Mouse (Mus musculus): Measurements from ENCODE around the gene Tomm70a. TPM values are rescaled to one million over a fixed set of nuclear protein-coding genes. Genes with fewer than 3 reads are reported as not detected.

Gene Tomm70a
- total and polyA plus RNA-seq, 2 experiments from 2014 or later, result 35.7 to 53.5 TPM

- Histone ChIP-seq H3K27ac (ENCODE audit: low read depth) (no peak overlapping the region), H3K4me1 (ENCODE audit: control insufficient read depth, insufficient read depth) (peaks cover 7% of the 10 kb centered on the region), H3K27me3 (ENCODE audit: control insufficient read depth, insufficient read depth, low read length) (no peaks in the 10 kb centered on the region), H3K4me3 (ENCODE audit: low read depth, low read length) (no peak overlapping the region), H3K36me3 (replicated peaks; ENCODE audit: control insufficient read depth, insufficient read depth, low read length) (peaks cover 17% of the 10 kb centered on the region), H3K9ac (replicated peaks; ENCODE audit: low read depth, low read length) (no peak overlapping the region), H3K4me2 (ENCODE audit: low read depth, low read length) (no peak overlapping the region), H3K9me3 (replicated peaks; ENCODE audit: control insufficient read depth, low read length) (no peaks in the 10 kb centered on the region)
- WGBS, result 74% methylated on average over 3 of the region's 3 CpGs
- TF ChIP-seq EP300 (IDR thresholded peaks at IDR 0.05; ENCODE audit: low read depth) (no peak), CTCF (IDR thresholded peaks at IDR 0.05; ENCODE audit: low read depth) (no peak)
- no peak for DNase-seq (ENCODE audit: low spot score)
- no peak for ATAC-seq (ENCODE audit: insufficient read depth, low read depth)
Measured at GRCm38 (mm10) chr16:57130752-57131400, 9.4 kb downstream of the Tomm70a start.

GRCm38 (mm10) chr16:57131544-57131943 is 10.0 kb downstream of the Tomm70a start:
- Histone ChIP-seq H3K4me3 (ENCODE audit: low read depth, low read length) (no peak overlapping the region), H3K9me3 (replicated peaks; ENCODE audit: control insufficient read depth, low read length) (no peaks in the 10 kb centered on the region), H3K36me3 (replicated peaks; ENCODE audit: control insufficient read depth, insufficient read depth, low read length) (peaks cover 17% of the 10 kb centered on the region), H3K27me3 (ENCODE audit: control insufficient read depth, insufficient read depth, low read length) (no peaks in the 10 kb centered on the region), H3K4me2 (ENCODE audit: low read depth, low read length) (no peak overlapping the region), H3K27ac (ENCODE audit: low read depth) (no peak overlapping the region), H3K9ac (replicated peaks; ENCODE audit: low read depth, low read length) (no peak overlapping the region), H3K4me1 (ENCODE audit: control insufficient read depth, insufficient read depth) (peaks cover 7% of the 10 kb centered on the region)
- DNase-seq (ENCODE audit: low spot score) (no peak), ATAC-seq (ENCODE audit: insufficient read depth, low read depth) (no peak)
- no peak for TF ChIP-seq CTCF (IDR thresholded peaks at IDR 0.05; ENCODE audit: low read depth)
- TF ChIP-seq EP300 (IDR thresholded peaks at IDR 0.05; ENCODE audit: low read depth), result no peak
- WGBS, result 86% methylated on average over 4 of the region's 4 CpGs

- Histone ChIP-seq H3K4me1 (ENCODE audit: control insufficient read depth, insufficient read depth) (peaks cover 5% of the 10 kb centered on the region), H3K9me3 (replicated peaks; ENCODE audit: control insufficient read depth, low read length) (no peaks in the 10 kb centered on the region), H3K4me3 (ENCODE audit: low read depth, low read length) (no peak overlapping the region), H3K27ac (ENCODE audit: low read depth) (no peak overlapping the region), H3K36me3 (replicated peaks; ENCODE audit: control insufficient read depth, insufficient read depth, low read length) (peaks cover 24% of the 10 kb centered on the region), H3K9ac (replicated peaks; ENCODE audit: low read depth, low read length) (no peak overlapping the region), H3K4me2 (ENCODE audit: low read depth, low read length) (no peak overlapping the region), H3K27me3 (ENCODE audit: control insufficient read depth, insufficient read depth, low read length) (no peaks in the 10 kb centered on the region)
- WGBS, result 68% methylated on average over 1 of the region's 1 CpGs
- TF ChIP-seq CTCF (IDR thresholded peaks at IDR 0.05; ENCODE audit: low read depth) (no peak), EP300 (IDR thresholded peaks at IDR 0.05; ENCODE audit: low read depth) (no peak)
- ATAC-seq (ENCODE audit: insufficient read depth, low read depth) (no peak), DNase-seq (ENCODE audit: low spot score) (no peak)
Measured at GRCm38 (mm10) chr16:57132326-57132725, 10.8 kb downstream of the Tomm70a start.

- no peak for TF ChIP-seq CTCF (IDR thresholded peaks at IDR 0.05; ENCODE audit: low read depth)
- no peak for TF ChIP-seq EP300 (IDR thresholded peaks at IDR 0.05; ENCODE audit: low read depth)
- H3K9me3 ChIP-seq (replicated peaks; ENCODE audit: control insufficient read depth, low read length), result no peaks in the 10 kb centered on the region
- peaks cover 31% of the 10 kb centered on the region for H3K36me3 ChIP-seq (replicated peaks; ENCODE audit: control insufficient read depth, insufficient read depth, low read length)
- ATAC-seq (ENCODE audit: insufficient read depth, low read depth), result no peak
- no peaks in the 10 kb centered on the region for H3K4me1 ChIP-seq (ENCODE audit: control insufficient read depth, insufficient read depth)
- no peak overlapping the region for H3K9ac ChIP-seq (replicated peaks; ENCODE audit: low read depth, low read length)
- 94% methylated on average over 6 of the region's 6 CpGs for WGBS
- no peak overlapping the region for H3K4me2 ChIP-seq (ENCODE audit: low read depth, low read length)
- DNase-seq (ENCODE audit: low spot score), result no peak
- no peak overlapping the region for H3K27ac ChIP-seq (ENCODE audit: low read depth)
- H3K27me3 ChIP-seq (ENCODE audit: control insufficient read depth, insufficient read depth, low read length), result no peaks in the 10 kb centered on the region
- no peak overlapping the region for H3K4me3 ChIP-seq (ENCODE audit: low read depth, low read length)
Measured at GRCm38 (mm10) chr16:57133611-57134010, 12.1 kb downstream of the Tomm70a start.

GRCm38 (mm10) chr16:57144741-57145140 is 23.2 kb downstream of the Tomm70a start:
- WGBS, result 91% methylated on average over 5 of the region's 5 CpGs
- Histone ChIP-seq H3K9ac (replicated peaks; ENCODE audit: low read depth, low read length) (no peak overlapping the region), H3K4me1 (ENCODE audit: control insufficient read depth, insufficient read depth) (no peaks in the 10 kb centered on the region), H3K27ac (ENCODE audit: low read depth) (no peak overlapping the region), H3K36me3 (replicated peaks; ENCODE audit: control insufficient read depth, insufficient read depth, low read length) (peaks cover 60% of the 10 kb centered on the region), H3K4me2 (ENCODE audit: low read depth, low read length) (no peak overlapping the region), H3K4me3 (ENCODE audit: low read depth, low read length) (no peak overlapping the region), H3K9me3 (replicated peaks; ENCODE audit: control insufficient read depth, low read length) (no peaks in the 10 kb centered on the region), H3K27me3 (ENCODE audit: control insufficient read depth, insufficient read depth, low read length) (no peaks in the 10 kb centered on the region)
- DNase-seq (ENCODE audit: low spot score) (no peak), ATAC-seq (ENCODE audit: insufficient read depth, low read depth) (no peak)
- TF ChIP-seq CTCF (IDR thresholded peaks at IDR 0.05; ENCODE audit: low read depth), result no peak
- no peak for TF ChIP-seq EP300 (IDR thresholded peaks at IDR 0.05; ENCODE audit: low read depth)

GRCm38 (mm10) chr16:57151437-57151836 is 29.9 kb downstream of the Tomm70a start:
- Histone ChIP-seq H3K4me3 (ENCODE audit: low read depth, low read length) (no peak overlapping the region), H3K27me3 (ENCODE audit: control insufficient read depth, insufficient read depth, low read length) (no peaks in the 10 kb centered on the region), H3K4me1 (ENCODE audit: control insufficient read depth, insufficient read depth) (no peaks in the 10 kb centered on the region), H3K4me2 (ENCODE audit: low read depth, low read length) (no peak overlapping the region), H3K9ac (replicated peaks; ENCODE audit: low read depth, low read length) (no peak overlapping the region), H3K9me3 (replicated peaks; ENCODE audit: control insufficient read depth, low read length) (no peaks in the 10 kb centered on the region), H3K27ac (ENCODE audit: low read depth) (no peak overlapping the region), H3K36me3 (replicated peaks; ENCODE audit: control insufficient read depth, insufficient read depth, low read length) (peaks cover 68% of the 10 kb centered on the region)
- ATAC-seq (ENCODE audit: insufficient read depth, low read depth), result no peak
- DNase-seq (ENCODE audit: low spot score), result no peak
- TF ChIP-seq EP300 (IDR thresholded peaks at IDR 0.05; ENCODE audit: low read depth) (no peak), CTCF (IDR thresholded peaks at IDR 0.05; ENCODE audit: low read depth) (no peak)
- WGBS, result 94% methylated on average over 4 of the region's 4 CpGs
